Mouse (Mus musculus): ENCODE measurements at regions not wholly inside any gene's neighbourhood (a gene's known extent, or its start where the extent isn't known, plus 50 kb on each side); places are given as distances from the start of the nearest gene placed in this dataset.

- no peaks in the 10 kb centered on the region for H3K4me1 ChIP-seq (ENCODE audit: control insufficient read depth, insufficient read depth, low read length)
- H3K4me2 ChIP-seq (replicated peaks; ENCODE audit: low read depth, low read length), result no peak overlapping the region
- H3K9ac ChIP-seq (replicated peaks; ENCODE audit: low read depth, low read length), result no peak overlapping the region
- peak; percentile 96 for ATAC-seq (ENCODE audit: insufficient number of reproducible peaks, insufficient read depth, low FRiP score, low read depth)
- H3K27me3 ChIP-seq (ENCODE audit: control insufficient read depth, insufficient read depth, low read length), result no peaks in the 10 kb centered on the region
- H3K9me3 ChIP-seq (ENCODE audit: control insufficient read depth, low read depth, low read length), result no peaks in the 10 kb centered on the region
- WGBS, result 75% methylated on average over 1 of the region's 1 CpGs
- no peaks in the 10 kb centered on the region for H3K36me3 ChIP-seq (ENCODE audit: control insufficient read depth, insufficient read depth, low read length)
- no peak overlapping the region for H3K4me3 ChIP-seq (ENCODE audit: low read depth, low read length)
- no peak overlapping the region for H3K27ac ChIP-seq (ENCODE audit: low read length)
These were observed 142.3 kb upstream of the Tle4 start for GRCm38 (mm10) chr19:14740139-14740538.

- H3K4me1 ChIP-seq (ENCODE audit: control insufficient read depth, insufficient read depth, low read length), result no peaks in the 10 kb centered on the region
- no peaks in the 10 kb centered on the region for H3K27me3 ChIP-seq (ENCODE audit: control insufficient read depth, insufficient read depth, low read length)
- H3K4me3 ChIP-seq (ENCODE audit: low read depth, low read length), result no peak overlapping the region
- no peaks in the 10 kb centered on the region for H3K36me3 ChIP-seq (ENCODE audit: control insufficient read depth, insufficient read depth, low read length)
- H3K27ac ChIP-seq (ENCODE audit: low read length), result no peak overlapping the region
- ATAC-seq (ENCODE audit: insufficient number of reproducible peaks, insufficient read depth, low FRiP score, low read depth), result no peak
- H3K4me2 ChIP-seq (replicated peaks; ENCODE audit: low read depth, low read length), result no peak overlapping the region
- no peaks in the 10 kb centered on the region for H3K9me3 ChIP-seq (ENCODE audit: control insufficient read depth, low read depth, low read length)
- WGBS, result 94% methylated on average over 1 of the region's 1 CpGs
- H3K9ac ChIP-seq (replicated peaks; ENCODE audit: low read depth, low read length), result no peak overlapping the region
These were observed 138.7 kb upstream of the Tle4 start for GRCm38 (mm10) chr19:14736514-14736913.

DNA sequence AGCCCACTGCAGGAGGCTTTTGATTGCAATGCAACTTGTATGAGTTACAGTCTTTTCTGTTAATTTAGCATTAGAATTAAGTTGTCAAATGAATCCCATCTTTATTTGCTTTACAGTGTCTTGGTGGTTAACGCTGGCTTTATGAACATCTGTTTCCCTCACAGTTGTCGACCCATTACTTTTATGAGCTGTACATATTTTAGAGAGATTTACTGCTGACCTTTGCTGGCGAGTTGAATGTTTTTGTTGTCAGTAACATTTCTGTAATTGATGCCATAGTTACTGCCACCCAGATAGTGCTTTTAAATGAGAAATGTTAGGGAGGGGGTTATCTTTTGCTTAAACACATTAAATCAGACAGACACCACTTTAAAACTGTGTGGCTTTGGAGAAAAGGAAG lies 127.5 kb upstream of the Tle4 start:
- no peak for ATAC-seq (ENCODE audit: insufficient number of reproducible peaks, insufficient read depth, low FRiP score, low read depth)
- Histone ChIP-seq H3K9ac (replicated peaks; ENCODE audit: low read depth, low read length) (no peak overlapping the region), H3K27me3 (ENCODE audit: control insufficient read depth, insufficient read depth, low read length) (no peaks in the 10 kb centered on the region), H3K9me3 (ENCODE audit: control insufficient read depth, low read depth, low read length) (no peaks in the 10 kb centered on the region), H3K27ac (ENCODE audit: low read length) (no peak overlapping the region), H3K4me1 (ENCODE audit: control insufficient read depth, insufficient read depth, low read length) (no peaks in the 10 kb centered on the region), H3K4me3 (ENCODE audit: low read depth, low read length) (no peak overlapping the region), H3K36me3 (ENCODE audit: control insufficient read depth, insufficient read depth, low read length) (no peaks in the 10 kb centered on the region), H3K4me2 (replicated peaks; ENCODE audit: low read depth, low read length) (no peak overlapping the region)
- 30% methylated on average over 3 of the region's 3 CpGs for WGBS

DNA sequence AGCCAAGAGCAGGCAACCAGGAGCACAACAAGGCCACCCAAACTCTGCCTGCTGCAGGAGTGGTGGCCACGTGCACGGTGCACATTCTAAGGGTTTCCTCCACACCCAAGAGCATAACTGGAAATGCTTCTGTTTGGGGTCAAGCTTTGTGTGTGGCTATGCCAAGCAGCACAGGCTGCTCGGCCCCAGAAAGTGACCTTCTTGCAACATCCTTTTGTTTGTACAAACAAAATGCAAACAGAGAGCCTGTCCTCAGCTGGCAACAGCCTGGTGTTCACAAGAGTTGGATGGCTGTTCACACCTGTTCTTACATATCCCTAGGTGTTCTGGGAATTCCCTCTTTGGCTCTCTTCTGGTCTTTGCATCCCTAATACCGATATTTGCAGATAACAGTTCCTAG lies 126.8 kb upstream of the Tle4 start:
- Histone ChIP-seq H3K4me1 (ENCODE audit: control insufficient read depth, insufficient read depth, low read length) (no peaks in the 10 kb centered on the region), H3K9me3 (ENCODE audit: control insufficient read depth, low read depth, low read length) (no peaks in the 10 kb centered on the region), H3K36me3 (ENCODE audit: control insufficient read depth, insufficient read depth, low read length) (no peaks in the 10 kb centered on the region), H3K9ac (replicated peaks; ENCODE audit: low read depth, low read length) (no peak overlapping the region), H3K27me3 (ENCODE audit: control insufficient read depth, insufficient read depth, low read length) (no peaks in the 10 kb centered on the region), H3K27ac (ENCODE audit: low read length) (no peak overlapping the region), H3K4me3 (ENCODE audit: low read depth, low read length) (no peak overlapping the region), H3K4me2 (replicated peaks; ENCODE audit: low read depth, low read length) (no peak overlapping the region)
- no peak for ATAC-seq (ENCODE audit: insufficient number of reproducible peaks, insufficient read depth, low FRiP score, low read depth)
- 49% methylated on average over 4 of the region's 4 CpGs for WGBS

GRCm38 (mm10) chr19:14705791-14706190 lies 107.9 kb upstream of the Tle4 start:
- H3K9ac ChIP-seq (replicated peaks; ENCODE audit: low read depth, low read length), result no peak overlapping the region
- H3K4me3 ChIP-seq (ENCODE audit: low read depth, low read length), result no peak overlapping the region
- no peaks in the 10 kb centered on the region for H3K4me1 ChIP-seq (ENCODE audit: control insufficient read depth, insufficient read depth, low read length)
- H3K27me3 ChIP-seq (ENCODE audit: control insufficient read depth, insufficient read depth, low read length), result no peaks in the 10 kb centered on the region
- no peak overlapping the region for H3K27ac ChIP-seq (ENCODE audit: low read length)
- H3K9me3 ChIP-seq (ENCODE audit: control insufficient read depth, low read depth, low read length), result no peaks in the 10 kb centered on the region
- no peaks in the 10 kb centered on the region for H3K36me3 ChIP-seq (ENCODE audit: control insufficient read depth, insufficient read depth, low read length)
- WGBS, result 87% methylated on average over 2 of the region's 2 CpGs
- no peak for ATAC-seq (ENCODE audit: insufficient number of reproducible peaks, insufficient read depth, low FRiP score, low read depth)
- no peak overlapping the region for H3K4me2 ChIP-seq (replicated peaks; ENCODE audit: low read depth, low read length)

GRCm38 (mm10) chr19:14701116-14701515 lies 103.3 kb upstream of the Tle4 start:
- no peak overlapping the region for H3K4me3 ChIP-seq (ENCODE audit: low read depth, low read length)
- no peak overlapping the region for H3K9ac ChIP-seq (replicated peaks; ENCODE audit: low read depth, low read length)
- H3K4me2 ChIP-seq (replicated peaks; ENCODE audit: low read depth, low read length), result no peak overlapping the region
- no peak for ATAC-seq (ENCODE audit: insufficient number of reproducible peaks, insufficient read depth, low FRiP score, low read depth)
- H3K27me3 ChIP-seq (ENCODE audit: control insufficient read depth, insufficient read depth, low read length), result no peaks in the 10 kb centered on the region
- no peaks in the 10 kb centered on the region for H3K9me3 ChIP-seq (ENCODE audit: control insufficient read depth, low read depth, low read length)
- 86% methylated on average over 4 of the region's 4 CpGs for WGBS
- H3K36me3 ChIP-seq (ENCODE audit: control insufficient read depth, insufficient read depth, low read length), result no peaks in the 10 kb centered on the region
- H3K4me1 ChIP-seq (ENCODE audit: control insufficient read depth, insufficient read depth, low read length), result no peaks in the 10 kb centered on the region
- no peak overlapping the region for H3K27ac ChIP-seq (ENCODE audit: low read length)

DNA sequence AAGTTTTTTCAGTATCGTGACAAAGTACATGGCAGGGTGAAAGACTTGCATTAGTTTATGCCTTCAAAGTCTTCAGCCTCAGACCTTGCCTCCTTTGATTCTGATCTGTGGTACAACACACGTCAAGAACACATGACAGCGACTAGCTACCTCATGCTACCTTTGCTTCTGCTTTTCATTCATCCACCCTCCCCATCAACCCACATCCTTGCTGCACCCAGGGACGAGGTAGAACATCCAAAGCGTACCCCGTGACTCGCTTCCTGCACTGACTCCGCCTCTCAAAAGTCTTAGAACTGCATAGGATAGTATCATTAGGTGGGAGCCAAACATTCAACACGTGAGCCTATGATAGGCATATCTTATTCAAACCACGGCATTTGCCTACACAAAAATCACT lies 97.5 kb upstream of the Tle4 start:
- Histone ChIP-seq H3K9me3 (ENCODE audit: control insufficient read depth, low read depth, low read length) (no peaks in the 10 kb centered on the region), H3K36me3 (ENCODE audit: control insufficient read depth, insufficient read depth, low read length) (no peaks in the 10 kb centered on the region), H3K4me3 (ENCODE audit: low read depth, low read length) (no peak overlapping the region), H3K27me3 (ENCODE audit: control insufficient read depth, insufficient read depth, low read length) (no peaks in the 10 kb centered on the region), H3K4me2 (replicated peaks; ENCODE audit: low read depth, low read length) (no peak overlapping the region), H3K27ac (ENCODE audit: low read length) (no peak overlapping the region), H3K9ac (replicated peaks; ENCODE audit: low read depth, low read length) (no peak overlapping the region), H3K4me1 (ENCODE audit: control insufficient read depth, insufficient read depth, low read length) (no peaks in the 10 kb centered on the region)
- 91% methylated on average over 10 of the region's 10 CpGs for WGBS
- no peak for ATAC-seq (ENCODE audit: insufficient number of reproducible peaks, insufficient read depth, low FRiP score, low read depth)

DNA sequence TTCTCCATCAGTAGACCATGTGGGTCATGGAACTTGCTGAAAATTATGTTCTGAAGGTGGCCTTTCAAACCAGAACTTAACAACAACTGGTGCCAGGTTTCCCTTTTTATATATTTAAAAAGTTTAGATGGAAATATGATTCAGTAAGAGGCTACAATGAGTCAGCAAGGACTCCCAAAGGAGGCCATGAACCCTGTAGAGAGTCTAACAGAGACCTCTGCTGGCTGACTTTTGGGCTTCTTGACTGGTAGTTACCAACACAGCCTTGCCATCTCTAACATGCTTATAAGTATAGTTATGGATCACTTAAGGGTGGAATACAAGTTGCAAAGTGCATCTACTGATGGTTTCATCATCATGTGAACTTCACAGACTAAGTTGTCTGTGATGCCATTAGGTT lies 94.3 kb upstream of the Tle4 start:
- Histone ChIP-seq H3K4me2 (replicated peaks; ENCODE audit: low read depth, low read length) (no peak overlapping the region), H3K27me3 (ENCODE audit: control insufficient read depth, insufficient read depth, low read length) (no peaks in the 10 kb centered on the region), H3K36me3 (ENCODE audit: control insufficient read depth, insufficient read depth, low read length) (no peaks in the 10 kb centered on the region), H3K27ac (ENCODE audit: low read length) (no peak overlapping the region), H3K4me1 (ENCODE audit: control insufficient read depth, insufficient read depth, low read length) (no peaks in the 10 kb centered on the region), H3K4me3 (ENCODE audit: low read depth, low read length) (no peak overlapping the region), H3K9ac (replicated peaks; ENCODE audit: low read depth, low read length) (no peak overlapping the region), H3K9me3 (ENCODE audit: control insufficient read depth, low read depth, low read length) (no peaks in the 10 kb centered on the region)
- no peak for ATAC-seq (ENCODE audit: insufficient number of reproducible peaks, insufficient read depth, low FRiP score, low read depth)

- no peak for ATAC-seq (ENCODE audit: insufficient number of reproducible peaks, insufficient read depth, low FRiP score, low read depth)
- no peaks in the 10 kb centered on the region for H3K36me3 ChIP-seq (ENCODE audit: control insufficient read depth, insufficient read depth, low read length)
- H3K9me3 ChIP-seq (ENCODE audit: control insufficient read depth, low read depth, low read length), result no peaks in the 10 kb centered on the region
- H3K4me2 ChIP-seq (replicated peaks; ENCODE audit: low read depth, low read length), result no peak overlapping the region
- no peaks in the 10 kb centered on the region for H3K27me3 ChIP-seq (ENCODE audit: control insufficient read depth, insufficient read depth, low read length)
- H3K4me3 ChIP-seq (ENCODE audit: low read depth, low read length), result no peak overlapping the region
- no peaks in the 10 kb centered on the region for H3K4me1 ChIP-seq (ENCODE audit: control insufficient read depth, insufficient read depth, low read length)
- H3K9ac ChIP-seq (replicated peaks; ENCODE audit: low read depth, low read length), result no peak overlapping the region
- 82% methylated on average over 1 of the region's 1 CpGs for WGBS
- no peak overlapping the region for H3K27ac ChIP-seq (ENCODE audit: low read length)
These were observed 87.8 kb upstream of the Tle4 start for GRCm38 (mm10) chr19:14685628-14686027.
